Mouse (Mus musculus): ENCODE data around the gene Il34. TPM values are rescaled to one million over a fixed set of nuclear protein-coding genes. Genes with fewer than 3 reads are reported as not detected.

Il34 gene
- polyA plus RNA-seq, 1 experiment from 2014 or later = 0.24 TPM

DNA sequence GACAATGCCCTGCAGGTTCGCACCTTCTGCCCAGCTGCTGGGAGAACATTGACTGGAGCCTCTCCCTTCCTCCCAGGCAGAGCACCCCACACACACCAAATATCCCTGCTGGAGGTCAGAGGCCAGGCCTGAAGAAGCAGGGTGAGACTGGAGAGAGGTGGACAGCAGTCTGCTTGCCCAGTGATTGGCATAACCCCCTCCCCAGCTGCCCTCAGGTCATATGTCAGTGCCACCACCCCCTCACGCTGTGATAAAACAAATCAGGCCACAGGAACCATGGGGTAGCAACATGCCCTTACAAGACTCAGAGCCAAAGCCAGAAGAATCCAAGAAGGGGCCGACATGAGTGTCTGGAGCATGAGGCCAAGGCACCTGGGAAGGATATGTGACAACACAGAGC is 101.6 kb downstream of the Il34 start:
- Histone ChIP-seq H3K4me3 (no peak overlapping the region), H3K27me3 (ENCODE audit: poor library complexity, severe bottlenecking) (no peaks in the 10 kb centered on the region), H3K4me1 (peaks cover 17% of the 10 kb centered on the region), H3K9me3 (no peaks in the 10 kb centered on the region), H3K27ac (no peak overlapping the region), H3K36me3 (replicated peaks) (peaks cover 48% of the 10 kb centered on the region)
- DNase-seq (ENCODE audit: extremely low spot score, low spot score) = no peak
- 86% methylated on average over 3 of the region's 3 CpGs for WGBS

DNA sequence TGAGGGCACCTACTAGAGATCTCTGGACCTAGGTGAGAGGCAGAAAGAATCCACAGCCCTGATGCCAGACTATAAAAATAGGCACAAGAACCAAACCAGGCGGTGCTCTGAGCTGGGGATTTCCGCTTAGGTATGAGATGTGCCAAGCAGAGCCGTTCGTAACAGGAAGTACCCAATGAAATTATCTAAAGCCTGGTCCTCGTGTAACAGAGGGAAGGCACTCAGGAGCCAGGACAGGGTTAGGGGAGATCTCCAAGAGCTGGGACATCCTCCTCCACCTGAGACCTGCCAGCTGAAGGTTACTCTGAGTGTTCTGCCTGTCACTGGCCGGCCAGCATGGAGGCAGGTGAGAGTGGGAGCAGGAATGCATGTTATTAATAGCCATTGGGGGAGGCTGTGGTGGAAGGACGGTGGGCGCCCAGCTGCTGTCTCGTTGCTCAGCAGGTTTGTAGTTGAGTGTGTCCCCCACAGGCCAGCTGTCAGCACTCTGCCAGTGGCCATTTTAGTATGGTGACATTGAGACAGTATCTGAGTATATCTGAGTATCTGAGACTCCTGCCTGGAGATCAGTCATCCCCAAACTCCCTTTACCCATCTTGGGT is 102.2 kb downstream of the Il34 start:
- DNase-seq (ENCODE audit: extremely low spot score, low spot score) = no peak
- Histone ChIP-seq H3K9me3 (no peaks in the 10 kb centered on the region), H3K4me1 (peaks cover 17% of the 10 kb centered on the region), H3K36me3 (replicated peaks) (peaks cover 45% of the 10 kb centered on the region), H3K27ac (no peak overlapping the region), H3K4me3 (no peak overlapping the region), H3K27me3 (ENCODE audit: poor library complexity, severe bottlenecking) (no peaks in the 10 kb centered on the region)
- 90% methylated on average over 9 of the region's 9 CpGs for WGBS

DNA sequence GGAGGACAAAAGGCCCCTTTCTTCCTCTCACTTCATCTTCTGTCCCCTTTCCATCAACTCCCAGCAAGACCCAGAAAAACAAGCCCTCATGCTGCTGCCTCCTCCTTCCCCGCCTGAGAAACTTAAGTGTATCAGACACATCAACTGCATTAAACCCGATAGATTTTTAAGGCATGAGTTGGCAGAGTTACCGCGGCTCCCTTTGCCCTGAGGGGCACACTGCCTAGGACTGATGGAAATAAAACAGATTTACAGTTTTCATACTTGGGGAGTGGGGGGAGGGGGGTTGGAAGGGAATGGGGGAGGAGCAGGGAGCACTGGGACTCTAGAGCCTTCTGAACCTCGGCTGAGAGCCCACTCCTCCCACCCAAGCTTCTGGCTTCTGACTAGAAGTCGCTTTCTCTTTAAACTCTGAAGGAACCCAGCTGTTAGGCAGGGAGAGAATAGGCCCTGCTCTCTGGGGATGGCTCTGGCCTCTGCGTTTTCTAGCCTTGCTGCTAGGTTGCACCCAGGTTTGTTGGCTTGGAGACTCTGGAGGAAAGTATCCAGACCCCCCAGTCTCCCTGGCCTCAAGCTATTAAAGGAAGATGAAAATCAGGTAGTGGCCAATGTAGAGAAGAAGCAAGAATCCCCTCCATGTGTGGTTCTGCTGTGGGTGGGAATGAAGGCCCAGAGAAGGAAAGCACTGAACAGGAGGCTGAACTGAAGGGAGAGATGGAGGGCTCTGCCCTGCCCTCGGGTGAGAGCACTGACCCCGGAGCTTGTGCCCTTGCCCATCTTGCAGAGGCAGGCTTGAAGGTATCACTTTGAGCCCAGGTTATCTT is 102.9 kb downstream of the Il34 start:
- Histone ChIP-seq H3K27me3 (ENCODE audit: poor library complexity, severe bottlenecking) (no peaks in the 10 kb centered on the region), H3K9me3 (no peaks in the 10 kb centered on the region), H3K4me1 (peaks cover 17% of the 10 kb centered on the region), H3K27ac (no peak overlapping the region), H3K4me3 (no peak overlapping the region), H3K36me3 (replicated peaks) (peaks cover 43% of the 10 kb centered on the region)
- 59% methylated on average over 9 of the region's 9 CpGs for WGBS
- no peak for DNase-seq (ENCODE audit: extremely low spot score, low spot score)

DNA sequence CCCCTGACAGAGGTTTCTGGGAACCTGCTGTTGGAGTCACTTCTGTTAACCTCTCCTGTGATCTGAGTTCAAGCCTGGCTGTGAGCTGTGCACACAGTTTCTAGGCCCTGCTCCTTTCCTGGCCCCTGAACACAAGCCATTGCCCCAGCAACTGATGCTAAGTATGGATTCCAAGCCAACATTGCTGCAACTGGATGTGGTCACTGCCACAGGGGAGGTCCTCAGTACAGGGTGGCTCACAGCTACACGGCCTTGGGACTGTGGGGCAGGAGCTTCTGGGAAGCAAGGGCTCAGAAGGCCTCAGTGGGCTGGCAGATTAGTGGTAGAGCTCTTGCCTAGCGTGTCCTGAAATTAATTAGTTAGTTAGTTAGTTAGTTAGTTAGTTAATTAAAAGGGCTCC is 105.2 kb downstream of the Il34 start:
- DNase-seq (ENCODE audit: extremely low spot score, low spot score) = no peak
- 92% methylated on average over 2 of the region's 2 CpGs for WGBS
- Histone ChIP-seq H3K27ac (no peak overlapping the region), H3K27me3 (ENCODE audit: poor library complexity, severe bottlenecking) (no peaks in the 10 kb centered on the region), H3K4me3 (no peak overlapping the region), H3K4me1 (peaks cover 17% of the 10 kb centered on the region), H3K9me3 (no peaks in the 10 kb centered on the region), H3K36me3 (replicated peaks) (peaks cover 58% of the 10 kb centered on the region)

DNA sequence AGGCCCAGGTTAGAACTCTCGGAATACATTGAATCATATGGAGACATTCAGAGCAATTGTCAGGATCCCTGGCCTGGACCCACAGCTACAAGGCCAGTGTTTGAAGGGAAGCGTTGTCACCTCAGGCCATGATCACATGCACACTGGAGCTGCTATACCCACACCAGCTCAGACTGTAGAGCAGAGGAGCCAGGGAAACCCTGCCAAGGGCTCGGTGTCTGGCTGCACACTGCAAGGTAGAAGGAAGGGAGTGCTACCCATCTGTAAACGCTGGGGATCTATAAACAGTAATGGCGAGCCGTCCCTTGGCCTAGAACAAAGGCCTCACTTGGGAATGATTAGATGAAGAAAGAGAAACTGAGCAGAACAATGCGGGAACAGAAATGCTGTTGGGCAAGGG is 106.2 kb downstream of the Il34 start:
- WGBS = 90% methylated on average over 7 of the region's 7 CpGs

DNA sequence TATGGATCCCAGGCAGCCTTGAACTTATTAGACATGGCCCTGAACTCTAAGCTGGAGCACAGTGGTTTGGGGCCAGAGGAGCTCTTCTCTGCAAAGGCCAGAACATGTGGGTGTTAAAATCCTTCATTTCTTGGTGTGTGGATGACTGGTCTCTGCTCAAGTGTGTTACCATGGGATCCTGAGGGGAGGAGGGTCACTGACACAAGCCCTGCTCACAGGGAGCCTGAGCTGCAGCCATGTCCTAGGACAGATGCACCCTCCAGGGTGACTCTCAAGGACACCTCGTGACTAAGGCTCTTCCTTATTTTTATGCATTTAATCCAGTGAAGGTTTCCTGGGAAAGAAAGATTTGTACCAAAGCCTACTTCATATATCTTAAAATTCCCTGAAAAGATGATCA is 107.6 kb downstream of the Il34 start:
- Histone ChIP-seq H3K27ac (no peak overlapping the region), H3K36me3 (replicated peaks) (peaks cover 56% of the 10 kb centered on the region), H3K9me3 (no peaks in the 10 kb centered on the region), H3K4me3 (no peak overlapping the region), H3K4me1 (peaks cover 18% of the 10 kb centered on the region), H3K27me3 (ENCODE audit: poor library complexity, severe bottlenecking) (no peaks in the 10 kb centered on the region)
- DNase-seq (ENCODE audit: extremely low spot score, low spot score) = no peak
- 83% methylated on average over 1 of the region's 1 CpGs for WGBS

More for the DNA sequence above, 106.2 kb downstream of the Il34 start:
- no peak for DNase-seq (ENCODE audit: extremely low spot score, low spot score)
- H3K4me3 ChIP-seq = no peak overlapping the region
- H3K27ac ChIP-seq = no peak overlapping the region
- no peaks in the 10 kb centered on the region for H3K9me3 ChIP-seq
- H3K4me1 ChIP-seq = peaks cover 20% of the 10 kb centered on the region
- H3K27me3 ChIP-seq (ENCODE audit: poor library complexity, severe bottlenecking) = no peaks in the 10 kb centered on the region
- H3K36me3 ChIP-seq (replicated peaks) = peaks cover 56% of the 10 kb centered on the region

DNA sequence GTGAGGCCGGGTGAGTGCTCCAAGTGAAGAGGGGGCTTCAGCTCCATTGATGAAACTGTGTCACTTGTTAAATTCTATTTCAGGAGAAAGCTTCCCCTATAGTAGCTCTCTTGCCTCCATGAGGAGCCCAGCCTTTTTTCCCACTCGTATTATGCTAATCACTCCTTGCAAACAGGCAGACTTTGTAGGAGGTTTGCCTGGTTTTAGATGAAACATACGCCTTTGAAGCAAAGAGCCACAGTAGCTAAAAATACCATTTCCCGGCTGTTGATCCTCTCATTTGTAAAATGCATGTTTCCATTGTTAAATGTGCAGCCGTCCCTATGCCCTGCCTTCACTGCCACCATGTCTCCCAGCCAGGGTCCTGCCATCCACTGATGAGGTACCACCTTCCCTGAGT is 108.2 kb downstream of the Il34 start:
- H3K9me3 ChIP-seq = no peaks in the 10 kb centered on the region
- no peak for DNase-seq (ENCODE audit: extremely low spot score, low spot score)
- no peaks in the 10 kb centered on the region for H3K27me3 ChIP-seq (ENCODE audit: poor library complexity, severe bottlenecking)
- peaks cover 12% of the 10 kb centered on the region for H3K4me1 ChIP-seq
- H3K36me3 ChIP-seq (replicated peaks) = peaks cover 59% of the 10 kb centered on the region
- H3K27ac ChIP-seq = no peak overlapping the region
- no peak overlapping the region for H3K4me3 ChIP-seq
- 86% methylated on average over 5 of the region's 5 CpGs for WGBS

DNA sequence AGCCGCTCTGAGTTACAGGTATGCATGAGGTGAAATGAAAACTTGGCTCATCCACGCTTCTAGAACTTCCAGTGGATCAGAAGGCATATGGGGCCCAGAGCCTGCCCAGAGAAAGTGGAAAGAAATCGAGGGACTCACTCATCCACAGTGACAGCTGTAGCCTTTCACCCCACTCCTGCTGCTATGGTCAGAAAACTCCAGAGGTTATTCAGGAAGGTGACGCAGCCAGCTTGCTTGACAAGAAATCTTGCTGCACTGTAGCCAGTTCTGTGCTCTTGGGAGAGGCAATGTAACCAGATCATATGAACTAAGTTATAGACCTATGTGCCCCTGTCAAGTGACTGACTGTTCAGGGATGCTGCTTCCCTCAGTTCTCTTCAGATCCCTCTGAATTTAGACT is 109.7 kb downstream of the Il34 start:
- no peaks in the 10 kb centered on the region for H3K27me3 ChIP-seq (ENCODE audit: poor library complexity, severe bottlenecking)
- no peak overlapping the region for H3K27ac ChIP-seq
- H3K4me3 ChIP-seq = no peak overlapping the region
- DNase-seq (ENCODE audit: extremely low spot score, low spot score) = no peak
- H3K36me3 ChIP-seq (replicated peaks) = peaks cover 52% of the 10 kb centered on the region
- 0 out of 2 replicates have a peak, but pooled peaks cover 3% of the 10 kb centered on the region for H3K4me1 ChIP-seq
- WGBS = 91% methylated on average over 4 of the region's 4 CpGs
- no peaks in the 10 kb centered on the region for H3K9me3 ChIP-seq

DNA sequence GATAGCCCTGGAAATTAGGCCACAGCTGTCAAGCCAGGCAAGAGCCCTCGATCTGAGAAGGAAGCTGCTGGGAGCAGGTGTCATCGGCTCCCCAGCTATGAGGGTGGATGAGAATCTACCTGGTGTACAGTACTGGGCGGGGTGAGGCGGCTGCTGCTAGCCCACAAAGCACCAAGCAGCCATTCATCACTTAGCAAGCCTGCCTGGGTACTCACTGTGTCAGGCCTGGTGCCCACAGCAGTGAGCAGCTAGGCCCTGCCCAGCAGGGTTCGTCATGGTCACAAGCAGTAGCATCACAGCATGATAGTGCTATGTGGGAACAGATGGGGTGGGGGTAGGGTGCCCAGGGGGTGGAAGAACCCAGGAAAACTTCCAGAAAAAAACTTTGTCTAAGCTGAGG is 110.3 kb downstream of the Il34 start:
- Histone ChIP-seq H3K9me3 (no peaks in the 10 kb centered on the region), H3K36me3 (replicated peaks) (peaks cover 54% of the 10 kb centered on the region), H3K4me3 (no peak overlapping the region), H3K27ac (no peak overlapping the region), H3K4me1 (0 out of 2 replicates have a peak, but pooled peaks cover 3% of the 10 kb centered on the region), H3K27me3 (ENCODE audit: poor library complexity, severe bottlenecking) (no peaks in the 10 kb centered on the region)
- DNase-seq (ENCODE audit: extremely low spot score, low spot score) = no peak
- WGBS = 89% methylated on average over 5 of the region's 5 CpGs

DNA sequence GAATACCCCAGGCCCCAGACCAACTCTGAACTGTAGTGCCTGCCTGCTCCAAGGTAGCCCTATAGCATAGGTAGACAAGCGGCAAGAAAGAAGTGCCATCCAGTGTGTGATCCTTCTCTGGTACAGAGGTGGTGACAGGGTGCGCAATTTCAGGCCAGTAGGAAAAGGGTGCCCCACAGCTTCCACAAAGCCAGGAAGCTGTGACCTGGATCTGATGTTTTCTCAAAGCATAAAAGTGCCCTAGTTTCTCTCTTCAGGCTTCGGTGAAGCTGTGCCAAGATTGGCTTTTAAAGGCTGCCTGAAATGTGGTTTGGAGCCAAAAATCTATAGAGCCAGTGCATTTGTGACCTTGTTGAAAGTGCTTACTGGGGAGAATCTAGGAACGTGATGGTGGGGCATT is 110.9 kb downstream of the Il34 start:
- Histone ChIP-seq H3K9me3 (no peaks in the 10 kb centered on the region), H3K27me3 (ENCODE audit: poor library complexity, severe bottlenecking) (no peaks in the 10 kb centered on the region), H3K4me3 (no peak overlapping the region), H3K27ac (no peak overlapping the region), H3K4me1 (0 out of 2 replicates have a peak, but pooled peaks cover 3% of the 10 kb centered on the region), H3K36me3 (replicated peaks) (peaks cover 60% of the 10 kb centered on the region)
- DNase-seq (ENCODE audit: extremely low spot score, low spot score) = no peak
- 93% methylated on average over 4 of the region's 4 CpGs for WGBS

DNA sequence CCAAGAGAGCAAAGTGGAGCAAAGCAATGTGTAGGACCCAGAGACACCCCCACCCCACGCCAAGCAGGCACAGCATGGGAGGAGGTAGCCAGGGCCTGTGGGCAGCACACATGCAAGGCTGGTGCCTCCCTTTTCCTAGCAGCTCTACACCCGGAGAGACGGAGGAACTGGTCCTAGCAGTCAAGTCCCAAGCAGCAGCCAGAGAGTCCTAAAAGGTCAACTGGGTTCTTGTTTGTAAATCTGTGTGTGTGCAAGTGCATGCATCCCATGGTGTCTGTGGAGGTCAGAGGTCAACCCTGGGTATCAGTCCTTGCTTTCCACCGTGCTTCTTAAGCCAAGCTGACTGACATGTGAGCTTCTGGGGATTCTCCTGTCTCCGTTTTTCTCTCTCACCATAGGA is 111.5 kb downstream of the Il34 start:
- Histone ChIP-seq H3K4me3 (no peak overlapping the region), H3K27me3 (ENCODE audit: poor library complexity, severe bottlenecking) (no peaks in the 10 kb centered on the region), H3K9me3 (no peaks in the 10 kb centered on the region), H3K27ac (no peak overlapping the region), H3K36me3 (replicated peaks) (peaks cover 60% of the 10 kb centered on the region), H3K4me1 (peaks cover 4% of the 10 kb centered on the region)
- WGBS = 77% methylated on average over 5 of the region's 5 CpGs
- DNase-seq (ENCODE audit: extremely low spot score, low spot score) = no peak
